Mouse (Mus musculus) bone marrow, adult 2 months (tissue): Measurements from ENCODE around the gene Cul5. TPM values are rescaled to one million over a fixed set of nuclear protein-coding genes. Genes with fewer than 3 reads are reported as not detected.
A peak's percentile ranks its signal among the peaks of the same experiment; 100 is the strongest.

Experiments used
- H3K27ac ChIP-seq: fragments of 200-500 bp; 2 replicates; pipeline ENCODE4 v1.5.1; 2012; ENCODE audit warnings: low read depth, mild to moderate bottlenecking, control low read depth, inconsistent platforms, low read length; ENCODE audit not compliant: control insufficient read depth, poor library complexity, insufficient read depth
- H3K4me1 ChIP-seq: fragments of 200-500 bp; 2 replicates; pipeline ENCODE4 v1.6.1; 2011; ENCODE audit warnings: low read length; ENCODE audit not compliant: control insufficient read depth, insufficient read depth
- H3K4me3 ChIP-seq: fragments of 200-500 bp; replicated peaks from 2 replicates; pipeline ENCODE3; 2011; ENCODE audit warnings: mild to moderate bottlenecking, low read depth, low read length, control low read depth; ENCODE audit not compliant: control insufficient read depth
- CTCF ChIP-seq: fragments of 200-500 bp; IDR thresholded peaks from 2 replicates; pipeline ENCODE4 v1.5.1; 2011; ENCODE audit warnings: low read length, control low read depth; ENCODE audit not compliant: control insufficient read depth, insufficient read depth
- POLR2A ChIP-seq: fragments of 200-500 bp; IDR thresholded peaks from 2 replicates; pipeline ENCODE4 v1.6.1; 2011; ENCODE audit warnings: low read depth, mild to moderate bottlenecking, control low read depth, low read length, borderline replicate concordance; ENCODE audit not compliant: control insufficient read depth
- WGBS: fragments of 180-500 bp; shearing (Covaris S2); methylation state at CpG from one replicate; pipeline ENCODE4 v1.1.7; 2018; 5-methylcytosine and 5-hydroxymethylcytosine counted together
- polyA plus RNA-seq: library from polyadenylated mRNA; stranded (reverse); fragments of >200 nt; gene quantifications from 2 replicates; pipeline ENCODE4 v1.2.4, GENCODE M21; 2011; ENCODE audit warnings: low replicate concordance; ENCODE audit not compliant: missing spikeins, insufficient read depth, insufficient read length

Gene Cul5
- polyA plus RNA-seq: 8.6 and 13.0 TPM in 2 replicates

GRCm38 (mm10) chr9:53669680-53670219 lies at the start of gene Cul5:
TSS of gene Cul5 (minus strand) at chr9:53670014.
- Histone ChIP-seq H3K4me3 (no peak within 1 kb of the TSS), H3K27ac (no peak within 1 kb of the TSS), H3K4me1 (peaks cover 2% of the 10 kb centered on the region; the same call in 1 of the 2 replicates)
- 42% methylated on average over 5 of the region's 5 CpGs for WGBS
- TF ChIP-seq CTCF (no peak), POLR2A (no peak)

- peak within 1 kb of the TSS; percentile 63 for H3K27ac ChIP-seq
- H3K4me1 ChIP-seq: no peaks in the 10 kb centered on the region
- 1% methylated on average over 49 of the region's 49 CpGs for WGBS
- 0 out of 2 replicates have a peak, but pooled peaks have one; percentile 5 for TF ChIP-seq POLR2A
- TF ChIP-seq CTCF: no peak
- peak within 1 kb of the TSS; percentile 65 for H3K4me3 ChIP-seq
Observed at GRCm38 (mm10) chr9:53705992-53706696, 36.3 kb upstream of the Cul5 start, which contains the start of gene Rab39. TSS of gene Rab39 (minus strand) at chr9:53706232.

- 1% methylated on average over 28 of the region's 28 CpGs for WGBS
- TF ChIP-seq CTCF: no peak
- no peak for TF ChIP-seq POLR2A
- H3K4me3 ChIP-seq: peak overlapping the region; percentile 65
Observed at GRCm38 (mm10) chr9:53705491-53705991, 35.7 kb upstream of the Cul5 start.

GRCm38 (mm10) chr9:53702991-53703390 lies 33.2 kb upstream of the Cul5 start:
- WGBS: 86% methylated on average over 1 of the region's 1 CpGs
- TF ChIP-seq CTCF (no peak), POLR2A (no peak)
- H3K4me3 ChIP-seq: no peak overlapping the region
- no peak overlapping the region for H3K27ac ChIP-seq
- H3K4me1 ChIP-seq: no peaks in the 10 kb centered on the region

More at GRCm38 (mm10) chr9:53705491-53705991, 35.7 kb upstream of the Cul5 start:
- Histone ChIP-seq H3K27ac (peak overlapping the region; percentile 63), H3K4me1 (no peaks in the 10 kb centered on the region)

GRCm38 (mm10) chr9:53700496-53700895 lies 30.7 kb upstream of the Cul5 start:
- 3% methylated on average over 4 of the region's 4 CpGs for WGBS
- Histone ChIP-seq H3K4me1 (no peaks in the 10 kb centered on the region), H3K27ac (no peak overlapping the region)

GRCm38 (mm10) chr9:53695846-53696245 lies 26.0 kb upstream of the Cul5 start:
- WGBS: 77% methylated on average over 5 of the region's 5 CpGs
- Histone ChIP-seq H3K27ac (no peak overlapping the region), H3K4me1 (no peaks in the 10 kb centered on the region), H3K4me3 (no peak overlapping the region)
- no peak for TF ChIP-seq CTCF
- TF ChIP-seq POLR2A: no peak

More at GRCm38 (mm10) chr9:53700496-53700895, 30.7 kb upstream of the Cul5 start:
- H3K4me3 ChIP-seq: no peak overlapping the region
- TF ChIP-seq POLR2A (no peak), CTCF (no peak)

DNA sequence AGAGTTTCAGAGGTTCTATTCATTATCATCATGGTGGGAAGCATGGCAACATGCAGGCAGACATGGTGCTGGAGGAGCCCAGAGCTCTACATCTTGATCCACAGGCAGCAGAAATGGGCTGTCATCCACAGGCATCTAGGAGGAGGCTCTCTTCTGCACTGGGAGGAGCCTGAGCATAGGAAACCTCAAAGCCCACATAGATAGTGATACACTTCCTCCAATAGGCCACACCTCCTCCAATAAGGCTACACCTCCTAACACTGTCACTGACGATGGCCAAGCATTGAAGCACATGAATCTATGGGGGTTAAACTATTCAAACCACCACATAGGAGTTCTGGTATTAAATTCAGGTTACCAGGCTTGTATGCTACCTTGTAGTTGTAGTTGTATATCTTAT lies 23.9 kb upstream of the Cul5 start:
- no peak overlapping the region for H3K4me3 ChIP-seq
- no peak overlapping the region for H3K27ac ChIP-seq
- TF ChIP-seq CTCF (no peak), POLR2A (no peak)
- no peaks in the 10 kb centered on the region for H3K4me1 ChIP-seq
- WGBS: 3% methylated on average over 1 of the region's 1 CpGs

- no peak overlapping the region for H3K4me3 ChIP-seq
- 73% methylated on average over 7 of the region's 7 CpGs for WGBS
- no peak overlapping the region for H3K27ac ChIP-seq
- TF ChIP-seq POLR2A (no peak), CTCF (no peak)
- H3K4me1 ChIP-seq: no peaks in the 10 kb centered on the region
Observed at GRCm38 (mm10) chr9:53691745-53692670, 22.2 kb upstream of the Cul5 start.
